Mouse (Mus musculus): ENCODE results near the gene Fry. TPM values are rescaled to one million over a fixed set of nuclear protein-coding genes. Genes with fewer than 3 reads are reported as not detected.

Gene Fry
- polyA plus RNA-seq, 2 experiments from 2014 or later = 12.7 to 17.8 TPM

DNA sequence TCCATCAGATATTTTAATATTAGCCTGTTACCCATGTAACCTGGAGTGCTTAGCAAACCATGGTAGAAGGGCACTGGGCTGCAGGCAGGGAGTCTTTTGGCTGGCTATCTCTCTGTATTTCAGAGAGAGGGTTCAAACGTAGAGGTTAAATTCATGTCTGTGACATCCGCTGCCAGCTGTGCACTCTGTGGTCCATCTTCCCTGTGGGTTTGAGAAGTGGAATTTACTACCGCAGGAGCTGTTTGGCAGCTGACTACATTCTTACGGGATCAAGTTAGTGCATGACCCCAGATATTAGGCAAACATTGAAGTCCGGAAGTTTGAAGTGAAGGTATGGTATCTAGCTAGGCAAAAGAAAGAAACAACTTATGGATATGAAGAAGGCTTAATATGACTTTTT is 222.5 kb downstream of the Fry start:
- no peak for ATAC-seq

DNA sequence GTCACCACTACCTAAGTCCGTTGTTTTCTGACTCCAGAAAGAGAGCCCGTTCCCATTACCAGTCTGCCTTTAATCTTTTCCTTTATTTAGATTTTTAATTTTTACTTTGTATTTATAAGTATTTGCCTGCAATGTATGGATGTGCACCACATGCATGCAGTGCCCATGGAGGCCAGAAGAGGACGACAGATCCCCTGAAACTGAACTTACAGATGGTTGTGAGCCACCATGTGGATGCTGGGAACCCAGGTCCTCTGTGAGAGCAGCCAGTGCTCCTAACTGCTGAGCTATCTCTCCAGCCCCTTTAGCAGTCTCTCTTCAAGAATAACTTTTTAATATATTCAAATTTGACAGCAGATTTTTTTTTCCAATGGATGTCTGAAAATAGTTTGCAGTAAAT is 223.7 kb downstream of the Fry start:
- ATAC-seq = no peak

DNA sequence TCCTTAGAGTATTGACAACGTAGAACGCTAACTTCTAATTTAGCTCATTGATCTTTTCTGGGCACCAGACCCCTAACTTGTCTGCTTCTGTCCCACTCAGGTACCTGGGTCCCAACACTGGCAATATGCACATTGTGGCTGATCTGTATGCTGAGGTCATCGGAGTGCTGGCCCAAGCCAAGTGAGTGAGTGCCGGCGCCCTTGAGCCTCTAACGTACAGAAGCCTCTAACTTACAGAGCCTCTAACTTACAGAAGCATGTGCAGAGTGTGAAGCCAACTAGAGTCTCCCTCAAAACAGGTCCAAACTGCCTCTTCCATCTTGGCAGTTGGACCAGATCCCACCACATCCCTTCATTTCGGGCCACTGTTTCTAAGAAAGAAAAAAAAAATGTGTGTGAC is 227.5 kb downstream of the Fry start:
- no peak for ATAC-seq

DNA sequence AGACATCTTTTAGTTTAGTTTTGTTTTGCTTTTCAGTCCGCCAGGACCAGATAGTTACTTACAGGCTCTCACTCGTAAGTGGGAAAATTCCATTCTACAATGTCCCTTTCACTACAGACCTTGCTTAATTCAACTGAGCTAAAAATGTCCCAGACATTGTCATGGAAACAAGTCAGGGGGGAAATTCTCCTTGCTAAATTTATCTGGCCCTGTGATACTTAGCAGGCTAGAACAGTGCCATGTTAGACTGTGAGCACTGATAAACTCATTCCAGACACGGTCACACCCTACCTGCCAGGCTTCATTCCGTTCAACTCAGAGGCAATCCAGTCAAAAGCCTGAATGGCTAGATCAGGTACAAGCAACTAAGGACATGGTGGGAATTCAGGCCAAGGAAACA is 227.9 kb downstream of the Fry start:
- ATAC-seq = no peak

DNA sequence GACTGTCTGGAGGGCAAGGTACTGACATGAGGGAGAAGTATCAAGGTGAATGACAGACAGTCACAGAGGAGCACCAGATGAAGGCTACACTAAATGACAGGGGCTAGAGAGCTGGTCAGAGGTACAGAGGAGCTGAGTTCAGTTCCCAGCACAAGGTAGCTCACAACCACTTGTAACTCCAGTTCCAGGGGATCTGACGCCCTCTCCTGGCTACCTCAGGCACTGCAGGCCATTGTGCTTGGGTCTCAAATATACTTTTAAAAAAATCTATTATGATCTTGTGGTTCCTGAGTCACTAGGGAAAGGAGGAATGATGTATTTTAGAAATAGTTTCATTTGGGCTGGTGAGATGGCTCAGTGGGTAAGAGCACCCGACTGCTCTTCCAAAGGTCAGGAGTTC is 229.4 kb downstream of the Fry start:
- ATAC-seq = no peak

DNA sequence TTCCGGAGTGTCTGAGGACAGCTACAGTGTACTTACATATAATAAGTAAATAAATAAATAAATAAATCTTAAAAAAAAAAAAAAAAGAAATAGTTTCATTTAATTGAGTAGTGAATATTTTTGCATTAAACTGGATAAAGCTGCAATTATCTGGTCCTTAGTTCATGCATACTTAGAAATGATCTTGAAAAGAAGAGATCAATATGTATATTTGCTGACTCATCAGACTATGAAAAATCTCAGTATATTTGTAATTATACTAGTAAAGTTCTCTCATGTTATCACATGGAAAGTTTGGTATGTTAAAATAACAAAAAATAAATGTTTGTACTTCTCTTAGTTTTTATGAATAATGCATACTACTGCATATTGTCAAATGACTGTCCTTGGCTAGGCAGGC is 229.9 kb downstream of the Fry start:
- no peak for ATAC-seq

DNA sequence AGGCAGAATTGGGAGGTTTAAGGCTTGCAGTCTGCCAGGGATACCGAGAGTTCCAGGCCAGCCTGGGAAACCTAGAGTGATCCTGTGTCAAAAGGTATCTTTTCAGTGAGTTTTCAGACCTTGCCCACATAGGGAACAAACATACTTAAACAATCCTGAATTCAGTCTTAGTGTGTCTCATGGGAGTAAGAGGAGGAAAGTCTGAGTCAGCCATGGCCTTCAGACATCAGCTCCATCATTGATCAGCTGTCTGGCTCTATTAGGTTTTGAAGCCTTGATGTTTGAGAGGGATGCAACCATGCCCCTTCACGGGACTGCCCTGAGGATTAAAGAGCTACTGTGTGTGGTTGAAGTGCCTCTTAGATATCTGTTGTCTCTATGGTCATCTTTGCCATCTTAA is 232.7 kb downstream of the Fry start:
- no peak for ATAC-seq

DNA sequence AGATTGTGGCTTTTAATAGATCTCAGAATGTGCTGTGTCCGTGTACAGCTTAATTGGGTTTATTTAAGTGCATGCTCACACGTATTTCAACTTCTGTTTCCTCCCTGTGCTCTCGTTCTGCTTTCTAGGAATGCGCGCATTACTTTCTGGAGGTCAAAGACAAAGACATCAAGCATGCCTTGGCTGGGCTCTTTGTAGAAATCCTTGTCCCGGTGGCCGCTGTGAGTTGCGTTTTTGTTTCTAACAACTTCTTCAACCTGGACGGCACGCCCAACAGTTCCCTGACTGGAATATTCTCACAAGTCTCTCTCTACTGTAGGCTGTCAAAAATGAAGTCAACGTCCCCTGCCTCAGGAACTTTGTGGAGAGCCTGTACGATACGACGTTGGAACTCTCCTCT is 240.2 kb downstream of the Fry start:
- no peak for ATAC-seq

DNA sequence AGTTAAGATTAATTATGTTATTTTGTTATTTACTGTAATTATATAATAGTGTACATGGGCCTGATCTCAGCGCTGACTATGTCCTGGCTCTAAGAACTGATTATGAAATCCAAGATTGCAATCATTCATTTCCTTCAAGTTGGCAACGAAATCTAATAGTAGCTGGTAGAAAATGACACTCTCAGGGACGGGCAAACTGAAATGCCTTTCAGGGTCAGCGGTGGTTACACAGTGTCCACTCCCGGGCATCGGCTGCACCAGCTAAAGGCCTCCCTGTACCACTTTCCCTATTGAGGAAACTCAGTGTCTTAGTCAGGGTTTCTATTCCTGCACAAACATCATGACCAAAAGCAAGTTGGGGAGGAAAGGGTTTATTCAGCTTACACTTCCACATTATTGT is 243.8 kb downstream of the Fry start:
- ATAC-seq = no peak

DNA sequence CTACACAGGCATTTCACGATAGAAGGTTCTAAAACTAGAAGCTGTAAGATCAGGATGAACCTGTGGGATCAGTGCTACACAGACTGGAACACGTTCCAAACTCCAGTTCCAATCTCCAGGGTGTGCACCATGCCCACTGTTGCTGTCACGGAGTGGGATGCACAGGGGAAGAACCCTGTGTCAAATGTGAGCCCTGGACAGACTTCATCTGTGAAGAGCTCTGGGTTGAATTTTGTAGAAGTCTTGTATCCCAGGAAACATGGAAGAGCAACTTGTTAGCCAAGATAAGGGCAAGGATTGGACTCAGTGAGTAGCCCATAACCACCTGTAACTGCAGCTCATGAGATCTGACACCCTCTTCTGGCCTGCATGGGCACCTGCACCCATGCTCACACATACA is 246.2 kb downstream of the Fry start:
- no peak for ATAC-seq

DNA sequence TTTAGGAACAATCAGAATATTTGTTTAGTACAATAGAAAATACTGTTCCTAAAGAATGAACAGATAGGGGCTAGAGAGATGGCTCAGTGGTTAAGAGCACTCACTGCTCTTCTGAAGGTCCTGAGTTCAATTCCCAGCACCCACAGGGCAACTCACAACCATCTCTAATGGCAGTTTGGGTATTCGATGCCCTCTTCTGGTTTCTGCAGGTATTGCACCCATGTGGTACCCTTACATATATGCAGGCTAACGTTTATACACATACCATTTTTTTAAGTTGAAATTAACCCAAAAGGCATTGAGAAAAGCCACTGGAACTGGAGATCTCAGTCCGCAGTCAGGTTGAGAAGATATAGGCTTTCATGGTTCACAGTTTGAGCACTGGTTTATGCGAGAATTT is 248.6 kb downstream of the Fry start:
- ATAC-seq = no peak

DNA sequence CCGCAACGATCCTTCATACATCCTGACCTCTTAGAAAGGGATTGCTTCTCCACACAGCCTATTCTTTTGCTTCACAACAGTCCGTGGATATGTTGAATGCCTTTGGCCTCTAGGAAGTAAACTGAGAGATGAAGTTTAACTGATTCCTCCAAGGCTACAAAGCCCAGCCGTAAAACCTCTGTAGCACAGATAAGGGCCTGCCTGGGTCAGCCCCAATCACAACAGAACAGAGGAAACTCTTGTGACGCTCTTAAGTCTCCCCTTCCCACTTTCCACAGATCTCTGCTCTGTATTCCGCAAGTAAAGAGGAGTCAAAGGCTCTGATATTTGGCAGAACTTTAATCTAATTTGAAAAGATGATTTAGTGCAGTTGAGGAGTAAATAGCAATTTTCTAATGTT is 251.8 kb downstream of the Fry start:
- ATAC-seq = no peak

DNA sequence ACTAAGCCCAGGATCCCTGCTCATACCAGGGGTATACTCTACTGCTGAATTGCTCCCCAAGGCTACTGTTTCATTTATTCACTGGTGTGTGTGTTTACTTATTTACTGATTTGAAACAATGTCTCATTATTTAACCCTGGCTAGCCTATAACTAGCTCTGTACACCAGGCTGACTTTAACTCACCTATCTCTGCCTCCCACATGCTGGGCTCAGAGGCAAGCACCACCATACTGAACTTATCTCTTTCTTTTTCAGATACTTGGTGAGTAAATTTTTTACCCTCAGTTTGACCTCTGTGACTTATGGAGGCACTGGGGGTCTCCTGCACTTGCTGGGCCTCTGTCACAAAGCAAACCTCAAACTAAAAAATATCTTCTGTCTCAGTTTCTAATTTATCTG is 252.4 kb downstream of the Fry start:
- ATAC-seq = no peak

DNA sequence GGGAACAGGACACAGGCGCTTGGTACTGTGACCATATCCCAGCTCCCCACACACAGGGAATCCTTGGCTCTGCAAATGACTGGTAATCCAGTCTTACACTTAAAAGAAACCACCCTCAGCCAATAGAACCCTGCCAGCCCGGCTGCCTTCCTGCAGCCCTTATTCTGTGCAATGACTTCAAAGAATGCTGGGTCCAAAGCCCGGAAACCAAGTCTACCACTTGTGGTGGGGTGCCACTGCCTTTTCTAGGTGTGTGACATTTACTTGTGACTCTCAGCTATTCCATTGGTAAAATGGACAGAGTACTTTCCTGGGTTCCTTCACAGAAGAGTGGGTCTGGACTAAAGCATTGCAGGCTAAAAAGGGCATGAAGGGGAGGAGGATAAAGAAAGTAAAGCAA is 254.5 kb downstream of the Fry start:
- ATAC-seq = no peak

DNA sequence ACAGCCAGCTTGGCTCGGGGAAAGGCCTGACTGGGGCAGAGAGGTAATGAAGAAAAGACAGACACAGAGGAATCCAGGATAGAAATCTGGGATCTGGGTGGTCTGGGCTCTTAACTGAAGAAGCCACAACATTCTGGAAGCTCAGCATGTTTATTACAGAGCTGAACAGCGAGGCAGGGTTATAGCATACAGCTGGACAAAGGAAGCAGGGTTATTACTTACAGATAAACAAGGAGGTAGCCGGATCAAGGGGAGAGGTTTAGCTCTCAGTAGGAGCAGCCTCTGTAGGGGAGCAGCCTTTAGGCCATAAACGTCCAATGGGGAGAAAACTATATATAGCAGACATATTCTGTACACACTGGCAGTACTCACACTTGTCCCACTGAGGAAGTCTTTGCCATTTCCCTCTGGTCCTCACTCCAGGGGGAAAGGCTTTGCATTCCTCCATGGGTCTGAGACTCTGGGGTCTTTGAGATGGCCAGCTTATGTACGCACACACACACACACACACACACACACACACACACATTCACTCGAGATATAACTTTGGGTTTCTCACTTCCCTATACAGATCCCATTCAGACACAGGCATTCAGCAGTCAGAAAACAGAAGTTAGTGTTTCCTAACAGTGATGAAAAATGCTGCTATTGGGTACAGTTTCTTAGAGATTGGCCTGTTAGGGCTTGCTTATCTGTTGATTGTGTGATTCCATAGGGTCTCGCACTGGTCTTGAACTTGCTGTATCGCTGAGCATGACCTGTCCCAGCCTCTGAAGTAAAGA is 256.5 kb downstream of the Fry start:
- no peak for ATAC-seq

DNA sequence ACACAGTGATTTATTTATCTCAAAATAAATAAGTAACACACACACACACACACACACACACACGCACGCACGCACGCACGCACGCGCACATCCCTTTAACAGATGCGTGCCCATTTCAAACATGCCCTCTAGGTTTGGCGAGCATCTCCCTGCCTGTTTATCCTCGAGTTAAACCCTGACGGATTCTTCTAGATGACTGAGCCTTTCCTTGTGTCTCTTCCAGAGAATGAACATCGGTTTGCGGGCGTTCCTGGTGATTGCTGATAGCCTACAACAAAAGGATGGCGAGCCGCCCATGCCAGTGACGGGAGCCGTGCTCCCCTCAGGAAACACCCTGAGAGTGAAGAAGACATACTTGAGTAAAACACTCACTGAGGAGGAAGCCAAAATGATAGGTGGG is 260.1 kb downstream of the Fry start:
- no peak for ATAC-seq

DNA sequence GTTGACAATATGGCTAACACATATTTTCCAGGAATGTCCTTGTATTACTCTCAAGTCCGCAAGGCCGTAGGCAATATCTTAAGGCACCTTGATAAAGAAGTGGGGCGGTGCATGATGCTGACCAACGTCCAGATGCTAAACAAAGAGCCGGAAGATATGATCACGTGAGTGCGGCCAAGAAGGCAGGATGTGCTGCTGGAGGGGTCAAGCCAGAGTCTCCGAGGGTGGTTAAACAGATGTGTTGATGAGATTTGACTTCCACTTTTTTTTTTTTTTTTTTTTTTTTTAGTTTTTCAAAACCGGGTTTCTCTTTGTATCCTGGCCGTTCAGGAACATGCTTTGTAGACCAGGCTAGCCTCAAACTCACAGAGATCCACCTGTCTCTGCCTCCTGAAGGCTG is 262.3 kb downstream of the Fry start:
- no peak for ATAC-seq

DNA sequence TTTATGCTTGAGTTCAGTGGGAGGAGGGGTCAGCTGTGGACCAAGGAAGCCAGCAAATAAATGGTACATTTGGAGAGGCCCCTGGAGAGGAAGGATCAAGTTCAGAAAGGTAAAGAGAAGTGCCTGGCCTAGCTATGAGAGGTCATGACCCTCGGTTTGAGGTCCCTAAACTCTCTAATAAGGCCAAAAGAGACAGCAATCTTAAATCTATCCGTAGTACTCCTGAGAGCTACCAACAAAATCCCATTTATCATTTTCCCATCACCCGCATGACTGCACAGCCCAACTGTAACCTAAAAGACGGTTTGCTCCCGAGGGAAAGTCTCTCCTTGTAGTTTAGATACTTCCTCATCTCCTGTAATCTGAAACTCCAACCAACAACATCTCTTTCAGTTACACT is 264.0 kb downstream of the Fry start:
- ATAC-seq = no peak

DNA sequence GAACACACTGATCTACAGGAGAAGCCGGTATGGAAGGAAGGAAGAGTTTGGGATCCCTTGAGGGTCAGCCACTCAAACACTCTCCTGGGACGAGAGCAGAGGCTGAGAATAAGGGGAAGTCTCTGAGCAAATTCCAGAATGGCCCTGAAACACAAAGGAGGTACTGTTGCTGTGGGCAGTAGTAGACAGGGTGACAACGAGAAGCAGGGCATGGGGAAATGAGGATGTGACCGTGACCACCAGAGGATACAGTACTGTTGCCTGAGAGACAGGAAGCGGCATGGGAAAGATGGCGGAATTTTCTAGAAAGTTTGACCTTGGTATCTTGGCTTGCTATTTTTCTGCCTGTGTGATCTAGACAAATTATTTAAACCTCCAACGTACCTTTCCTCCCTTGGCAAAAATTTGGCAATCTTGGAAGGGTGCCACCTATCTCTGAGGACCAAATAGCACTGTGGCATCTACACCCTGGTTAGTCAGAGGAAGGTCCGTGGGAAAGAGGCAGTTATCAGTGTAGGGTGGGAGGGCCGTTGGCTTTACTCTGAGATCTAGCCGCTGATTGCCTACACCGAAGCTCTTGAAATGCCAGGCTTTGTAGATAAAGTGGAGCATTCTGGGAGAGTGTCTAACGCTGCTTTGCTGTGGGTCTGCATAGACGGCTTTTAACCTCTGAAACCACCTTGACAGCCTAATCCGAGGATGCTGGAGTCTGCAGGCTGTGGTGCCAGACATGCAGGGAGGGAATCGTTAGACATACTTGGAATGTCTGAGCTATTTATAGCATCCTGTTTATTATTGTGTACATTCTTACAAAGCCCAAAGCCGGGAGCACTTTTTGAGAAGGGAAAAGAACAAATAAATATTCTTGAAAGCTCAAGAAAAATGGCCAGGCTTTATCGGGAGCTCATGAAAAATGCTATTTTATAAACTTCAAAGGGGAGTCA is 266.1 kb downstream of the Fry start:
- no peak for ATAC-seq

DNA sequence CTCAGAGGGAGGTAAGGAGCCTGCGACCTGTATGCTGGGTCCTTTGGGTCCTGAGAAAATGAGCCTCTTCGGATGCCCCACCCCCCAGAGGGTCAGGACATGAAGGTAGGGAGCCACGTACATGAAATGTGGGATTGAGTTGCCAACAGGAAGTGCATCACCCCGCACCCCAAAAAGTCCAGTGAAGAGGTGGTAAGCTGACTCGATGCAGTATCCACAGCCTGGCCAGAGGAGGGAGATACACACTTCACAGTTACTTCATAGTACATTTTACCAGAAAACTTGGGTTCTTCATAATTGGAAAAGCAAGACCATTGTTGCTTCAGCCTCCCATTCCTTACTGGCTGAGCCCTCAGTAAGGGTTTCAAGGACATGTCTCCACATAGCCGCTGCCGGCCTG is 266.8 kb downstream of the Fry start:
- ATAC-seq = no peak

DNA sequence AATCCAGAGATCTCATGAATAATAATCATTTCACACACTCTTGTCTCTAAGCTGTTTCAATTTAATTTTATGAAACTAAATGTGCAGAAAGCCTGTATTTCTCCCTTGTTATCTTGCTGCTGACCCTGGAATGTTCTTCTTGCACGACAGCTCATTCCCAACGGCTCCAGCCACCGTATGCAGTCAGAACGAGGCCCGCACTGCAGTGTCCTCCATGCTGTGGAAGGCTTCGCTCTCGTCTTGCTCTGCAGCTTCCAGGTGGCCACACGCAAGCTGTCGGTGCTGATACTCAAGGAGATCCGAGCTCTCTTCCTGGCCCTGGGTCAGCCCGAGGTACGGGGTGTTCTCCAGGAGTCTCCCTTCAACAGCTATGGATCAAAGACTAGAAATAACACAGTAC is 270.2 kb downstream of the Fry start:
- ATAC-seq = no peak

DNA sequence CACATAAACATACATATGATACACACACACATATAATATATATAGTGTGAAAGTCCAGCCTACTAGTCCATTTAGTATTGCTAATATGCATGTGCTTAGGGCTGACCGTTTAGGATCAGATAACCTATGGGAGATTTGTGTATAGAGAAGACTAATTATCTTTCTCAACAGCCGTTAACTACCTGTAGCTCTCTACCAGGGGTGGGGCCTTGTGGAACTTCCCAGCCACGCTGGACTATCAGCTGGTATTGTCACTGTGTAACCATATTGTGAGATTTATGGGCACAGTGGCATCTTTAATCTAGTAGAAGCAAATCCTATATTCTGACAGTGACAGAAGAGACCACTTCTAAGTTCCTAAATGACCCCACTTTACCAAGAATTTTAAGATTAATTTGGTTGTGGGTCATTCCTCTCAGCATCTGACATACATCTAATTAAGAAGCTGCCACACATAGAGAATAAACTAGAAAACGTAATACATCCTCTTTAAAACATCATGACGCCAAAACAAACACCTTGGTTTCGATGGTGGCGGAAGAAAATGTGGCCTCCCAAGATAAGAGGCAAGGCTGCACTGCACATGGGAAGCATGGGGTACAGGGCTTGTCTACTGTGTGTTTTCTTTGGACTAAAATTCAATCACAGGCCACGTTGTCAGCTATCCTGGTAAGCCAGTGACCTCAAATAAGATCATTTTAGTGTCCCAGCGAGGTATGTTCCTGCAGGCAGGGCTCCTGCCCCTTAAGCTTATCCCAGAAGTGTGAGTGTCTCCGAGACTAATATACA is 271.3 kb downstream of the Fry start:
- no peak for ATAC-seq

DNA sequence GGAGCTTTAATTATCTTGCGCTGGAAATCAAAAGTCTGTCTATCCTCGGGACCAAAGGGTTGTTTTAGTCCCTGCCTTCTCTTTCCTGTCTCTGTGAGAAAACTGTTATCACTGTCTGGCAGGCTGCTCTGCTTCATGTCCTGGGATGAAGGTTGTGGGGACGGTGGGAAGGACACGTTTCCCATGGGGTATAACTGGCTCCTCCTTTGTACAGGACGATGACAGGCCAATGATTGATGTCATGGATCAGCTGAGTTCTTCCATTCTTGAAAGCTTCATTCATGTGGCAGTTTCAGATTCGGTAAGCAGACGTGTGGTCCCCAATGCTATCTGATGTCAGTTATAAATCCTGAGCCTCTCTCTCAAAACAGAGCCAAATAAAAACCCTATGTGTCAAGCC is 272.0 kb downstream of the Fry start:
- no peak for ATAC-seq
